Mouse (Mus musculus): ENCODE measurements around the gene Reep6.

- TF ChIP-seq CTCF (IDR thresholded peaks at IDR 0.05; ENCODE audit: low read depth, low read length) (no peak), GATA1 (IDR thresholded peaks at IDR 0.05; ENCODE audit: borderline replicate concordance, low read length) (no peak), TAL1 (conservative IDR thresholded peaks at IDR 0.05; ENCODE audit: low read depth, low read length) (no peak), POLR2AphosphoS5 (IDR thresholded peaks at IDR 0.05; ENCODE audit: insufficient replicate concordance, low read depth, low read length) (no peak), GATA2 (IDR thresholded peaks at IDR 0.05; ENCODE audit: borderline replicate concordance, low read depth, low read length) (no peak)
These were observed 48.4 kb upstream of the Reep6 start for GRCm38 (mm10) chr10:80281304-80281703.

All from G1E (cell line).